Mouse (Mus musculus) liver, embryonic 12.5 days (tissue): ENCODE results near the gene Slc35g3. TPM values are rescaled to one million over a fixed set of nuclear protein-coding genes. Genes with fewer than 3 reads are reported as not detected.

Experiments used
- ATAC-seq: fragments of 200-750 bp; cut with Nextera tagmentation; 2 replicates; pipeline ENCODE4 v1.8.0; 2017; ENCODE audit warnings: moderate number of reproducible peaks, mild to moderate bottlenecking, moderate library complexity
- H3K27ac ChIP-seq: fragments of 300-500 bp; sonication (generic); 2 replicates; pipeline ENCODE4 v1.5.1; 2016; ENCODE audit warnings: mild to moderate bottlenecking
- H3K27me3 ChIP-seq: fragments of 300-500 bp; sonication (generic); replicated peaks from 2 replicates; pipeline ENCODE4 v1.6.1; 2016; ENCODE audit warnings: mild to moderate bottlenecking, moderate library complexity
- H3K36me3 ChIP-seq: fragments of 300-500 bp; sonication (generic); 2 replicates; pipeline ENCODE4 v1.6.1; 2016; ENCODE audit warnings: mild to moderate bottlenecking, moderate library complexity
- H3K4me1 ChIP-seq: fragments of 300-500 bp; sonication (generic); 2 replicates; pipeline ENCODE4 v1.6.1; 2016
- H3K4me2 ChIP-seq: fragments of 300-500 bp; sonication (generic); 2 replicates; pipeline ENCODE4 v1.6.1; 2016; ENCODE audit warnings: mild to moderate bottlenecking, moderate library complexity
- H3K4me3 ChIP-seq: fragments of 300-500 bp; sonication (generic); 2 replicates; pipeline ENCODE4 v1.5.1; 2016; ENCODE audit warnings: mild to moderate bottlenecking, moderate library complexity
- H3K9ac ChIP-seq: fragments of 300-500 bp; sonication (generic); 2 replicates; pipeline ENCODE4 v1.6.1; 2016; ENCODE audit warnings: mild to moderate bottlenecking, moderate library complexity
- H3K9me3 ChIP-seq: fragments of 300-500 bp; sonication (generic); replicated peaks from 2 replicates; pipeline ENCODE4 v1.6.1; 2016; ENCODE audit warnings: mild to moderate bottlenecking, moderate library complexity
- WGBS: fragments of 180-500 bp; shearing (Covaris S2); methylation state at CpG from one replicate; pipeline ENCODE4 v1.1.7; 2016; ENCODE audit not compliant: insufficient replicate concordance; 5-methylcytosine and 5-hydroxymethylcytosine counted together
- polyA plus RNA-seq: library from polyadenylated mRNA; unstranded; fragments of >200 nt; fragmentation: Nextera tagmentation; extraction: Ambion mirVana; gene quantifications from 2 replicates; pipeline ENCODE4 v1.2.1, GENCODE M21; 2016

The Slc35g3 gene
- polyA plus RNA-seq, 1 experiment from 2014 or later: not detected

- Histone ChIP-seq H3K36me3 (no peaks in the 10 kb centered on the region), H3K9me3 (no peaks in the 10 kb centered on the region), H3K4me3 (no peak overlapping the region), H3K27ac (no peak overlapping the region; the same call in 1 of the 2 replicates), H3K4me2 (no peak overlapping the region), H3K4me1 (peaks cover 58% of the 10 kb centered on the region), H3K27me3 (no peaks in the 10 kb centered on the region), H3K9ac (no peak overlapping the region)
- no peak for ATAC-seq
- WGBS: 71% methylated on average over 18 of the region's 18 CpGs
Observed at GRCm38 (mm10) chr11:69714636-69715329, 47.0 kb downstream of the Slc35g3 start.

- 80% methylated on average over 20 of the region's 20 CpGs for WGBS
- no peak for ATAC-seq
- Histone ChIP-seq H3K4me3 (no peak overlapping the region), H3K4me1 (peaks cover 50% of the 10 kb centered on the region), H3K9ac (no peak overlapping the region), H3K9me3 (no peaks in the 10 kb centered on the region), H3K36me3 (no peaks in the 10 kb centered on the region), H3K27ac (no peak overlapping the region), H3K27me3 (no peaks in the 10 kb centered on the region), H3K4me2 (no peak overlapping the region)
Observed at GRCm38 (mm10) chr11:69712954-69713672, 48.7 kb downstream of the Slc35g3 start.

- H3K4me3 ChIP-seq: no peak overlapping the region
- no peak overlapping the region for H3K4me2 ChIP-seq
- H3K4me1 ChIP-seq: peaks cover 40% of the 10 kb centered on the region
- peak overlapping the region; percentile 22; the same call in 1 of the 2 replicates for H3K9ac ChIP-seq
- no peaks in the 10 kb centered on the region for H3K27me3 ChIP-seq
- H3K36me3 ChIP-seq: no peaks in the 10 kb centered on the region
- H3K27ac ChIP-seq: 0 out of 2 replicates have a peak overlapping the region, but pooled peaks have one; percentile 15
- 62% methylated on average over 2 of the region's 2 CpGs for WGBS
- no peaks in the 10 kb centered on the region for H3K9me3 ChIP-seq
- no peak for ATAC-seq
Observed at GRCm38 (mm10) chr11:69711082-69711481, 50.7 kb downstream of the Slc35g3 start.

GRCm38 (mm10) chr11:69710470-69710869 is 51.3 kb downstream of the Slc35g3 start:
- 0 out of 2 replicates have a peak overlapping the region, but pooled peaks have one; percentile 2 for H3K9ac ChIP-seq
- peak overlapping the region; percentile 18; the same call in 1 of the 2 replicates for H3K27ac ChIP-seq
- 62% methylated on average over 3 of the region's 3 CpGs for WGBS
- H3K36me3 ChIP-seq: no peaks in the 10 kb centered on the region
- H3K4me1 ChIP-seq: peaks cover 34% of the 10 kb centered on the region
- 0 out of 2 replicates have a peak overlapping the region, but pooled peaks have one; percentile 9 for H3K4me2 ChIP-seq
- H3K4me3 ChIP-seq: no peak overlapping the region
- no peaks in the 10 kb centered on the region for H3K9me3 ChIP-seq
- ATAC-seq: peak; percentile 57
- no peaks in the 10 kb centered on the region for H3K27me3 ChIP-seq

Other genes starting within 250 kb of the Slc35g3 start
- 0.06 and 0.17 TPM in 2 replicates for gene Dnah2, start 212.9 kb downstream of the Slc35g3 start, polyA plus RNA-seq
- 1.7 and 2.3 TPM in 2 replicates for gene Efnb3, start 201.8 kb downstream of the Slc35g3 start, polyA plus RNA-seq
- 24.3 and 27.1 TPM in 2 replicates for gene Wrap53, start 181.7 kb downstream of the Slc35g3 start, polyA plus RNA-seq
- gene Trp53, start 181.6 kb downstream of the Slc35g3 start, polyA plus RNA-seq: 110 TPM in 2 replicates
- gene Atp1b2, start 156.0 kb downstream of the Slc35g3 start, polyA plus RNA-seq: 38.3 and 39.8 TPM in 2 replicates
- gene Shbg, start 144.1 kb downstream of the Slc35g3 start, polyA plus RNA-seq: 33.0 and 34.9 TPM in 2 replicates
- gene Sat2, start 139.9 kb downstream of the Slc35g3 start, polyA plus RNA-seq: 11.5 and 12.4 TPM in 2 replicates
- 22.5 and 23.4 TPM in 2 replicates for gene Fxr2, start 129.0 kb downstream of the Slc35g3 start, polyA plus RNA-seq
- not detected in 2 replicates for gene Sox15, start 106.7 kb downstream of the Slc35g3 start, polyA plus RNA-seq
- gene Mpdu1, start 99.3 kb downstream of the Slc35g3 start, polyA plus RNA-seq: 38.2 and 39.4 TPM in 2 replicates
- gene Cd68, start 95.8 kb downstream of the Slc35g3 start, polyA plus RNA-seq: 14.5 and 15.0 TPM in 2 replicates
- gene Eif4a1, start 89.5 kb downstream of the Slc35g3 start, polyA plus RNA-seq: 393 and 408 TPM in 2 replicates
- 53.8 and 56.2 TPM in 2 replicates for gene Senp3, start 79.9 kb downstream of the Slc35g3 start, polyA plus RNA-seq
- 0.14 and 0.23 TPM in 2 replicates for gene Tnfsf13, start 76.2 kb downstream of the Slc35g3 start, polyA plus RNA-seq
- gene Tnfsf12, start 66.1 kb downstream of the Slc35g3 start, polyA plus RNA-seq: 3.3 and 3.6 TPM in 2 replicates
- gene Tnfsfm13, start 65.9 kb downstream of the Slc35g3 start, polyA plus RNA-seq: 0.72 and 0.98 TPM in 2 replicates
- 17.4 and 20.2 TPM in 2 replicates for gene Polr2a, start 3.3 kb downstream of the Slc35g3 start, polyA plus RNA-seq
- gene Zbtb4, start 3.9 kb upstream of the Slc35g3 start, polyA plus RNA-seq: 0.43 and 0.70 TPM in 2 replicates
- 0.63 and 0.64 TPM in 2 replicates for gene Chrnb1, start 34.0 kb upstream of the Slc35g3 start, polyA plus RNA-seq
- 0.45 and 0.48 TPM in 2 replicates for gene Fgf11, start 39.9 kb upstream of the Slc35g3 start, polyA plus RNA-seq
- 0.59 and 0.72 TPM in 2 replicates for gene Tmem102, start 43.7 kb upstream of the Slc35g3 start, polyA plus RNA-seq
- not detected in 2 replicates for gene Gm39566, start 53.3 kb upstream of the Slc35g3 start, polyA plus RNA-seq
- not detected in 2 replicates for gene Spem2, start 56.5 kb upstream of the Slc35g3 start, polyA plus RNA-seq
- not detected in 2 replicates for gene Spem1, start 60.2 kb upstream of the Slc35g3 start, polyA plus RNA-seq
- 1.3 and 1.4 TPM in 2 replicates for gene Nlgn2, start 75.8 kb upstream of the Slc35g3 start, polyA plus RNA-seq
- gene Tmem256, start 76.5 kb upstream of the Slc35g3 start, polyA plus RNA-seq: 330 and 338 TPM in 2 replicates
- 37.0 and 37.7 TPM in 2 replicates for gene Plscr3, start 84.4 kb upstream of the Slc35g3 start, polyA plus RNA-seq
- gene Tnk1, start 96.8 kb upstream of the Slc35g3 start, polyA plus RNA-seq: 1.2 and 1.4 TPM in 2 replicates
- gene Tmem95, start 116.0 kb upstream of the Slc35g3 start, polyA plus RNA-seq: not detected in 2 replicates
- gene Kctd11, start 119.4 kb upstream of the Slc35g3 start, polyA plus RNA-seq: 1.3 TPM in 2 replicates
- gene Acap1, start 133.6 kb upstream of the Slc35g3 start, polyA plus RNA-seq: 7.6 and 8.1 TPM in 2 replicates
- 2.3 TPM in 2 replicates for gene 2810408A11Rik, start 139.0 kb upstream of the Slc35g3 start, polyA plus RNA-seq
- gene Neurl4, start 139.1 kb upstream of the Slc35g3 start, polyA plus RNA-seq: 4.5 and 5.7 TPM in 2 replicates
- 125 TPM in 2 replicates for gene Gps2, start 151.9 kb upstream of the Slc35g3 start, polyA plus RNA-seq
- gene Eif5a, start 160.0 kb upstream of the Slc35g3 start, polyA plus RNA-seq: 2,199 and 2,266 TPM in 2 replicates
- gene Ybx2, start 173.8 kb upstream of the Slc35g3 start, polyA plus RNA-seq: 0.20 and 0.25 TPM in 2 replicates
- gene Slc2a4, start 186.2 kb upstream of the Slc35g3 start, polyA plus RNA-seq: 14.9 and 17.0 TPM in 2 replicates
- 2.8 and 3.3 TPM in 2 replicates for gene Cldn7, start 202.8 kb upstream of the Slc35g3 start, polyA plus RNA-seq
- gene Ctdnep1, start 219.2 kb upstream of the Slc35g3 start, polyA plus RNA-seq: 14.0 and 15.2 TPM in 2 replicates
- gene Elp5, start 220.5 kb upstream of the Slc35g3 start, polyA plus RNA-seq: 88.1 and 91.8 TPM in 2 replicates
- 260 and 270 TPM in 2 replicates for gene Gabarap, start 229.2 kb upstream of the Slc35g3 start, polyA plus RNA-seq
- gene Phf23, start 233.8 kb upstream of the Slc35g3 start, polyA plus RNA-seq: 39.5 and 40.9 TPM in 2 replicates
- 13.4 and 13.7 TPM in 2 replicates for gene Dvl2, start 238.6 kb upstream of the Slc35g3 start, polyA plus RNA-seq